Mouse (Mus musculus) c-Kit-positive CD71-negative TER-119-negative erythroid progenitor cells, embryonic 14.5 days (primary cell): ENCODE measurements around the gene Gtf2a2.

Experiments used
- DNase-seq: peaks from one replicate; pipeline ENCODE4 v3.0.0-alpha.2; 2013; ENCODE audit warnings: low read depth

Gtf2a2 gene

GRCm38 (mm10) chr9:70012408-70012901 is at the start of gene Gtf2a2:
TSS of gene Gtf2a2 (plus strand) at chr9:70012550.
- peak; percentile 79 for DNase-seq

- DNase-seq, result no peak
These were observed 48.0 kb upstream of the Gtf2a2 start for GRCm38 (mm10) chr9:69964370-69964769.

GRCm38 (mm10) chr9:69985526-69985925 is 26.8 kb upstream of the Gtf2a2 start:
- DNase-seq, result no peak

GRCm38 (mm10) chr9:69986063-69986462 is 26.3 kb upstream of the Gtf2a2 start:
- no peak for DNase-seq

GRCm38 (mm10) chr9:69986571-69986970 is 25.8 kb upstream of the Gtf2a2 start:
- no peak for DNase-seq

GRCm38 (mm10) chr9:69987579-69987978 is 24.8 kb upstream of the Gtf2a2 start:
- DNase-seq, result no peak

- DNase-seq, result no peak
These were observed 23.5 kb upstream of the Gtf2a2 start for GRCm38 (mm10) chr9:69988706-69989302.

- DNase-seq, result peak; percentile 84
These were observed 22.8 kb upstream of the Gtf2a2 start, which contains the start of gene Bnip2 for GRCm38 (mm10) chr9:69989303-69990121. TSS of gene Bnip2 (plus strand) at chr9:69989466.

- no peak for DNase-seq
These were observed 22.0 kb upstream of the Gtf2a2 start for GRCm38 (mm10) chr9:69990346-69990745.

- DNase-seq, result no peak
These were observed 19.5 kb upstream of the Gtf2a2 start for GRCm38 (mm10) chr9:69992841-69993277.

GRCm38 (mm10) chr9:69993479-69993878 is 18.9 kb upstream of the Gtf2a2 start:
- DNase-seq, result no peak

GRCm38 (mm10) chr9:69994547-69994946 is 17.8 kb upstream of the Gtf2a2 start:
- no peak for DNase-seq

- no peak for DNase-seq
These were observed 13.0 kb upstream of the Gtf2a2 start for GRCm38 (mm10) chr9:69999318-69999717.

- DNase-seq, result no peak
These were observed 8.8 kb upstream of the Gtf2a2 start for GRCm38 (mm10) chr9:70003516-70003915.

GRCm38 (mm10) chr9:70006984-70007383 is 5.4 kb upstream of the Gtf2a2 start:
- no peak for DNase-seq

- DNase-seq, result no peak
These were observed 4.7 kb upstream of the Gtf2a2 start for GRCm38 (mm10) chr9:70007506-70008248.

GRCm38 (mm10) chr9:70009754-70010304 is 2.5 kb upstream of the Gtf2a2 start:
- DNase-seq, result no peak

- no peak for DNase-seq
These were observed 1.4 kb upstream of the Gtf2a2 start for GRCm38 (mm10) chr9:70010781-70011473.

- no peak for DNase-seq
These were observed 578 bp upstream of the Gtf2a2 start for GRCm38 (mm10) chr9:70011537-70012407.

GRCm38 (mm10) chr9:70015632-70016031 is 3.3 kb downstream of the Gtf2a2 start:
- no peak for DNase-seq

GRCm38 (mm10) chr9:70018879-70019278 is 6.5 kb downstream of the Gtf2a2 start:
- no peak for DNase-seq
